Mouse (Mus musculus) gonadal fat pad, adult 2 months (tissue): ENCODE data around the gene Tm2d1. TPM values are rescaled to one million over a fixed set of nuclear protein-coding genes. Genes with fewer than 3 reads are reported as not detected.

Source experiments
- DNase-seq: peaks from one replicate; pipeline ENCODE4 v3.0.0-alpha.2; 2012; ENCODE audit warnings: low read depth
- polyA plus RNA-seq: library from polyadenylated mRNA; depleted of rRNA; stranded (reverse); fragments of >200 nt; gene quantifications from 2 replicates; pipeline ENCODE4 v1.2.3, GENCODE M21; 2012; rRNA removed

Gene Tm2d1
- polyA plus RNA-seq, 1 experiment: 14.3 TPM

GRCm38 (mm10) chr4:98321371-98322111, 61.6 kb downstream of the Tm2d1 start:
- no peak for DNase-seq

GRCm38 (mm10) chr4:98318769-98319168, 64.3 kb downstream of the Tm2d1 start:
- DNase-seq: no peak

GRCm38 (mm10) chr4:98317149-98317548, 66.0 kb downstream of the Tm2d1 start:
- no peak for DNase-seq

Other genes with a start within 250 kb of the Tm2d1 start
- gene Patj, start 12.5 kb upstream of the Tm2d1 start, polyA plus RNA-seq: 14.6 and 20.8 TPM in 2 replicates